Mouse (Mus musculus) hematopoietic stem cell, adult 5-6 weeks (primary cell): ENCODE measurements at regions not wholly inside any gene's neighbourhood (a gene's known extent, or its start where the extent isn't known, plus 50 kb on each side); places are given as distances from the start of the nearest gene placed in this dataset.

Source experiments
- ATAC-seq, 2 experiments: fragments of 125-278 bp in 1 of 2; replicated peaks in 1 of 2; 2 replicates each; pipeline ENCODE4 v1.8.0; 2016 to 2017; ENCODE audit warnings: inconsistent platforms in 2 of 2, mild to moderate bottlenecking in 2 of 2, moderate number of reproducible peaks in 2 of 2, low read depth in 1 of 2, moderate TSS enrichment in 1 of 2; ENCODE audit not compliant: low FRiP score in 2 of 2, poor library complexity in 2 of 2, severe bottlenecking in 2 of 2, insufficient read depth in 1 of 2, low TSS enrichment in 1 of 2

GRCm38 (mm10) chr16:15052389-15052923 is 146.1 kb downstream of the Efcab1 start:
- ATAC-seq, result no peak

- ATAC-seq, result no peak
Measured at GRCm38 (mm10) chr16:15052924-15053793, 146.8 kb downstream of the Efcab1 start.

- ATAC-seq, result no peak
Measured at GRCm38 (mm10) chr16:15053840-15054239, 147.4 kb downstream of the Efcab1 start.

GRCm38 (mm10) chr16:15054306-15055001 is 148.0 kb downstream of the Efcab1 start:
- no peak for ATAC-seq

GRCm38 (mm10) chr16:15055697-15056096 is 149.3 kb downstream of the Efcab1 start:
- no peak for ATAC-seq

- ATAC-seq, result no peak
Measured at GRCm38 (mm10) chr16:15070485-15070960, 164.1 kb downstream of the Efcab1 start.

- ATAC-seq, result no peak
Measured at GRCm38 (mm10) chr16:15074407-15074806, 168.0 kb downstream of the Efcab1 start.

GRCm38 (mm10) chr16:15083692-15084091 is 177.3 kb downstream of the Efcab1 start:
- no peak for ATAC-seq

- ATAC-seq, result no peak
Measured at GRCm38 (mm10) chr16:15084147-15084752, 177.8 kb downstream of the Efcab1 start.

- ATAC-seq, result no peak
Measured at GRCm38 (mm10) chr16:15084753-15085728, 178.6 kb downstream of the Efcab1 start.

- no peak for ATAC-seq
Measured at GRCm38 (mm10) chr16:15086556-15086955, 180.2 kb downstream of the Efcab1 start.

- ATAC-seq, result no peak
Measured at GRCm38 (mm10) chr16:15103938-15104337, 197.5 kb downstream of the Efcab1 start.

GRCm38 (mm10) chr16:15107234-15107633 is 200.8 kb downstream of the Efcab1 start:
- no peak for ATAC-seq

GRCm38 (mm10) chr16:15113131-15113530 is 204.1 kb upstream of the Gm21897 start:
- no peak for ATAC-seq

GRCm38 (mm10) chr16:15113989-15114556 is 203.2 kb upstream of the Gm21897 start:
- no peak for ATAC-seq

GRCm38 (mm10) chr16:15114574-15115230 is 202.6 kb upstream of the Gm21897 start:
- ATAC-seq, result no peak
